Mouse (Mus musculus) limb, embryonic 10.5 days (tissue): ENCODE data around the gene Cbr3. TPM values are rescaled to one million over a fixed set of nuclear protein-coding genes. Genes with fewer than 3 reads are reported as not detected.
"Not testable (repeated sequence)": the region's sequence is repeated elsewhere in the genome, so short reads cannot be mapped to it uniquely, and the experiment has no call there.

Experiments
- DNase-seq: peaks from one replicate; pipeline ENCODE4 v3.0.0-alpha.2; 2017; ENCODE audit warnings: low spot score
- H3K27ac ChIP-seq: fragments of 300-500 bp; sonication (generic); 2 replicates; pipeline ENCODE4 v1.5.1; 2016; ENCODE audit warnings: mild to moderate bottlenecking
- H3K27me3 ChIP-seq: fragments of 300-500 bp; sonication (generic); 2 replicates; pipeline ENCODE4 v1.6.1; 2016; ENCODE audit warnings: low read depth, mild to moderate bottlenecking; ENCODE audit not compliant: poor library complexity, severe bottlenecking
- H3K36me3 ChIP-seq: fragments of 300-500 bp; sonication (generic); 2 replicates; pipeline ENCODE4 v1.6.1; 2016; ENCODE audit warnings: mild to moderate bottlenecking, moderate library complexity
- H3K4me1 ChIP-seq: fragments of 300-500 bp; sonication (generic); 2 replicates; pipeline ENCODE4 v1.6.1; 2016
- H3K4me3 ChIP-seq: fragments of 300-500 bp; sonication (generic); 2 replicates; pipeline ENCODE4 v1.5.1; 2016; ENCODE audit warnings: mild to moderate bottlenecking, moderate library complexity
- H3K9me3 ChIP-seq: fragments of 300-500 bp; sonication (generic); replicated peaks from 2 replicates; pipeline ENCODE4 v1.6.1; 2016; ENCODE audit warnings: mild to moderate bottlenecking
- WGBS: fragments of 180-500 bp; shearing (Covaris S2); methylation state at CpG from one replicate; pipeline ENCODE4 v1.1.7; 2016; 5-methylcytosine and 5-hydroxymethylcytosine counted together
- polyA plus RNA-seq: library from polyadenylated mRNA; unstranded; fragments of >200 nt; fragmentation: Nextera tagmentation; extraction: Ambion mirVana; gene quantifications from 2 replicates; pipeline ENCODE4 v1.2.1, GENCODE M21; 2016

The Cbr3 gene
- polyA plus RNA-seq, 1 experiment from 2014 or later = 0.60 TPM

DNA sequence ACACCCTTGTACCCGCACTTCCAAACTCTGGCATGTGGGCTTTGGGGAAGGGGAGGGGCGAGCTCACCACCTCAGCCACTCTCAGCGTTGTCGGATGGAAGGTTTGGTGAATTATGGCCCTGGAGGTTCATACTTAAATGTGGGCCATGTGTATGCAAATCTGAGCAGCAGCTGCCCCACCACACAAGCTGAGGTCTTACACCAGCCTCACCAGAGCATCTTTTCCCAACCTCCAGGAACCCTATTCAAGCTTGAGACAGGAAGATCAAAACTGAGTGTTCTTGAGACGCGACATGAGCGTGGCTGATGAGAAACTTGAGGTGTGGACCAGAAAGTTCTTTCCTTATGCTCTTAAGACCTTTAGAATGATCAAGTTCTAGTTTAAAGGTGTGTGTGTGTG is 1.4 kb downstream of the Cbr3 start:
- no peak overlapping the region for H3K27ac ChIP-seq
- peaks cover 20% of the 10 kb centered on the region for H3K4me1 ChIP-seq
- H3K36me3 ChIP-seq = no peaks in the 10 kb centered on the region
- H3K27me3 ChIP-seq = peaks cover 62% of the 10 kb centered on the region
- peak; percentile 43 for DNase-seq
- H3K4me3 ChIP-seq = peak overlapping the region; percentile 54; the same call in 1 of the 2 replicates
- H3K9me3 ChIP-seq = no peaks in the 10 kb centered on the region
- WGBS = 33% methylated on average over 7 of the region's 7 CpGs

DNA sequence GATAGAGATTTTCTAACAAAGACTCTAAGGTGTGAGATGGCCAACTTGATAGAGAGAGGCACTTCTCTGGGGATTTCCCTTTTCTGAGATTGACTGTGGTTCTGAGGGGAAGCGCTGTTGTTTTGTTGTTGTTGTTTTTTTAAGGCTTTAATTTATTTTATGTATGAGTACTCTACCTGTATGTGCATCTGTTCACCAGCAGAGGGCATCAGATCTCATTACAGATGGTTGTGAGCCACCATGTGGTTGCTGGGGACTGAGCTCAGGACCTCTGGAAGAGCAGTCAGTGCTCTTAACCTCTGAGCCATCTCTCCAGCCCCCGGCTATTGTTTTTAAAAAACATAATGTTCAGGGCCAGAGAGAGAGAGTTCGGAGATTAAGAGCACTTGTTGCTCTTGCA is 2.8 kb downstream of the Cbr3 start:
- 97% methylated on average over 3 of the region's 3 CpGs for WGBS
- peaks cover 52% of the 10 kb centered on the region for H3K27me3 ChIP-seq
- H3K27ac ChIP-seq = not testable (repeated sequence)

DNA sequence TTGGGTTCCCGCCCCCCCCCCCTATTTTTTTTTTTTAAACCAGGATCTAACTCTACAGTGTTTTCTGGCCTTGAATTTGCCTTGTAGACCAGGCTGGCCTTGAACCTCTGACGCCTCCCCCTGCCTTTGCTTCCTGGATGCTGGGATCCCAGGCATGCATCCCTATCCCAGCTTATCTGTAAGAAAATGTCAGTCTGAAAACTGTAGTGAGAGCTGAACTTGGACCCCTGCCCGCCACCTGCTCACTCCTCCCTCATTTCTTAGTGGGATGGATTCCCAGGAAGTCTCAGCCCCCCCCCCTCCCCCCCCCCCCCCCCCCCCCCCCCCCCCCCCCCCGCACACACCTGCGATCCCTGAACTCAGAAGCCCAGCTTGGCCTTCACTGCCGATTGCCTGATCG is 3.4 kb downstream of the Cbr3 start:
- no peak for DNase-seq
- peaks cover 46% of the 10 kb centered on the region for H3K27me3 ChIP-seq
- H3K4me1 ChIP-seq = peaks cover 24% of the 10 kb centered on the region
- H3K9me3 ChIP-seq = no peaks in the 10 kb centered on the region
- no peaks in the 10 kb centered on the region for H3K36me3 ChIP-seq
- 79% methylated on average over 6 of the region's 7 CpGs for WGBS
- no peak overlapping the region for H3K4me3 ChIP-seq
- no peak overlapping the region for H3K27ac ChIP-seq

More for the DNA sequence above, 2.8 kb downstream of the Cbr3 start:
- H3K4me3 ChIP-seq, DNase-seq, H3K9me3 ChIP-seq, H3K36me3 ChIP-seq: not testable (repeated sequence)
- peaks cover 20% of the 10 kb centered on the region for H3K4me1 ChIP-seq

DNA sequence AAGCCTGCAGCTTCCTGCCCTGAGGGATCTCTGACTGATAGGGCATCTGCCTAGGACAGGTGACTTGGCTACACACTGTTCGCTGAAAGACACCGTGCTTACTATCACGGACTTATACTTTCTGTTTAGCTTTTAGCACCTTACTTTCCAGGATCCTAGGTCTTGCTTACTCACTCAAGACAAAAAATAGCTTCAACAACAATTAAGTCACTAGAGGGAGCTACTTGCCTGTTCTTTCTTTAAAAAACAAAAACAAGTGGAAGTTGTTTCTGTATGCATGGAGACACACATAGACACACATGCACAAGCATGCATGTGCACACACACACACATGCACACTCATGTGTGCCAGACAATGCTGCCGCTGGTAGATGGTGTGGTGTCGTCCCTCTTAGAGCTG is 3.9 kb downstream of the Cbr3 start:
- DNase-seq = no peak
- WGBS = 45% methylated on average over 5 of the region's 5 CpGs

DNA sequence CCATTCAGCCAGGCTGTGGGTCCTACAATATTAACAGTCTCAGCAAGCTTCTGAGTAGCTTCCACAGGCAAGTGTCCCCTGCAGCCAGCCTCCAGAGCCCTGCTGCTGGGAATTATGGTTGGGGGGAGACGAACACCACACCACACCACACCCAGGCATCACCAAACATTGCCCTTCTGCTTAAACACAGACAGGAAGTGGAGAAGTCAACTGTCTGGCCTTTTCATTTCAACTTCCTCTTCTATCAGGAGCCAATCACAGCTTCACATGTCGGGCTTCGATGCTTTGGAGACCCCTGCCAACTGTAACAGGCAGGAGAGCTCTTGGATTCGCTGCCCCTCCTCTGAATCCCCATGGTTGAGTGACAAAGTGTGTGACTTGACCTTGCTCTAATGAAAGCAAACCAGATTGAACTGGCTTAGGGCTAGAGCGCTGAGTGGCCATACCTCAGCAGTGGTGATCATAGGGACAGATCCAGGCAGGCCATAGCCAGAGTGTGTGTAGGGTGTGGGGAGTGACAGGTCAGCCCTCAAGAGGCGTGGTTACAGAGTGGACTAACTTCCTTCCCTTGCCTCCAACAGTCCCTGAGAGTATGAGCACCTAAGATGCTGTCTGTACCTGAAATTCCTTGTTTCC is 8.3 kb downstream of the Cbr3 start:
- no peak overlapping the region for H3K4me3 ChIP-seq
- no peaks in the 10 kb centered on the region for H3K36me3 ChIP-seq
- no peak for DNase-seq
- H3K27ac ChIP-seq = no peak overlapping the region
- H3K9me3 ChIP-seq = no peaks in the 10 kb centered on the region
- H3K27me3 ChIP-seq = no peaks in the 10 kb centered on the region
- H3K4me1 ChIP-seq = peaks cover 5% of the 10 kb centered on the region; the same call in 1 of the 2 replicates
- 80% methylated on average over 6 of the region's 6 CpGs for WGBS

More for the DNA sequence above, 3.9 kb downstream of the Cbr3 start:
- H3K36me3 ChIP-seq = no peaks in the 10 kb centered on the region
- H3K4me1 ChIP-seq = peaks cover 25% of the 10 kb centered on the region
- peaks cover 40% of the 10 kb centered on the region for H3K27me3 ChIP-seq
- no peaks in the 10 kb centered on the region for H3K9me3 ChIP-seq
- no peak overlapping the region for H3K27ac ChIP-seq
- H3K4me3 ChIP-seq = no peak overlapping the region

DNA sequence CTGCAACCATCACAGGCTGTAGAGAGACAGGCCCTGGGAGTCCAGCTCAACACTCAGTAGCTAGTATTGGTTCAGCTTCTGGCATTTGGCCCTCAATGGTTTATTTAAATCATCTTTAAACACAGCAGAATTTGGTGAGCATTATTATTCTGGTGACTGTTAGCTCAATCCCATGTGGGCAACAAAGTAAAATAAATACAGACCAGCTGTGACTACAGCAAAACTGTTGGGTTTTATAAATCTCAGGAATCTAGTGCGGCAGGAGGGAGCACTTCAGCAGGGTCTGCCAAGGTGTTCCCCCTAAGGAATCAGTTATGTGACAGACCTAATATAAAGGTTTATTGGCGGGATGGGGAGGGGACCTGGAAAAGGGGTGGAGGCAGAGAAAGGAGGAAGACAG is 9.7 kb downstream of the Cbr3 start:
- WGBS = 83% methylated on average over 2 of the region's 2 CpGs
- DNase-seq = no peak
- no peaks in the 10 kb centered on the region for H3K9me3 ChIP-seq

DNA sequence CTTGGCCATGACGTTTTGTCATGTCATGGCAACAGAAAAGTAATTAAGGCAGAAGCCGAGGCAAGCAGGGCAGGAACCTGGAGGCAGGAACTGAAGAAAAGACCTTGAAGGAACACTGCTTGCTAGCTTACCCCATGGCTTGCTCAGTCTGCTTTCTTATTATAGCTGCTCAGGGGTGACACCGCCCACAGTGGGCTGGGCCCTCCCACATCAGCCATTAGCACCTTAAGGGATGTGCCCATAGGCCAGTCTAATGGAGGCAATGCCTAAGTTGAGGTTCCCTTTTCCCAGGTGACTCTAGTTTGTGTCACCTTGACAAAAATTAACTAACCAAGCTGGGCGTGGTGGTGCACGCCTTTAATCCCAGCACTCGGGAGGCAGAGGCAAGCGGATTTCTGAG is 24.1 kb downstream of the Cbr3 start:
- no peak overlapping the region for H3K27ac ChIP-seq
- no peak for DNase-seq
- H3K4me3 ChIP-seq = no peak overlapping the region
- H3K4me1 ChIP-seq = peaks cover 2% of the 10 kb centered on the region; the same call in 1 of the 2 replicates
- H3K9me3 ChIP-seq = no peaks in the 10 kb centered on the region; the same call in 1 of the 2 replicates
- 88% methylated on average over 7 of the region's 7 CpGs for WGBS
- H3K36me3 ChIP-seq = no peaks in the 10 kb centered on the region
- H3K27me3 ChIP-seq = peaks cover 21% of the 10 kb centered on the region

More for the DNA sequence above, 9.7 kb downstream of the Cbr3 start:
- H3K27ac ChIP-seq = no peak overlapping the region
- peaks cover 5% of the 10 kb centered on the region; the same call in 1 of the 2 replicates for H3K4me1 ChIP-seq
- no peaks in the 10 kb centered on the region for H3K27me3 ChIP-seq
- H3K36me3 ChIP-seq = no peaks in the 10 kb centered on the region
- H3K4me3 ChIP-seq = no peak overlapping the region

DNA sequence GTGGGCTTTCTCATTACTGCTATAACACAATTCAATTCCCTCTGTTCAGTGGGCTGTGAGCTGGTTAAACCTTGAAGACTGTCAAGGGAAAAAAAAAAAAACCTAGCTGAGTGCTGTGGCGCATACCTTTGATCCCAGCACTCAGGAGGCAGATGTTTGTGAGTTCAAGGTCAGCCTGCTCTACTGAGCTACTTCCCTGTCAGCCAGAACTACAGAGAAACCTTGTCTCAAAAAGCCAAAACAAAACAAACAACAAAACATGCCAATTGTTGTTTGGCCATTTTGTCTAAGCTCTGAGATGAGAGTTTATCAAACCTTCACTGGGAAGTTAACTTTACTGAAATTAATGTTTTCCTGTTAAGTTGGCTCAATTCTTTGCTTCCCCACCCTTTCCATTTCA is 26.2 kb downstream of the Cbr3 start:
- no peak for DNase-seq
- peaks cover 42% of the 10 kb centered on the region for H3K27me3 ChIP-seq
- H3K9me3 ChIP-seq = no peaks in the 10 kb centered on the region; the same call in 1 of the 2 replicates
- H3K27ac ChIP-seq = no peak overlapping the region
- 83% methylated on average over 1 of the region's 1 CpGs for WGBS
- peaks cover 11% of the 10 kb centered on the region; the same call in 1 of the 2 replicates for H3K4me1 ChIP-seq
- H3K4me3 ChIP-seq = no peak overlapping the region
- H3K36me3 ChIP-seq = no peaks in the 10 kb centered on the region

DNA sequence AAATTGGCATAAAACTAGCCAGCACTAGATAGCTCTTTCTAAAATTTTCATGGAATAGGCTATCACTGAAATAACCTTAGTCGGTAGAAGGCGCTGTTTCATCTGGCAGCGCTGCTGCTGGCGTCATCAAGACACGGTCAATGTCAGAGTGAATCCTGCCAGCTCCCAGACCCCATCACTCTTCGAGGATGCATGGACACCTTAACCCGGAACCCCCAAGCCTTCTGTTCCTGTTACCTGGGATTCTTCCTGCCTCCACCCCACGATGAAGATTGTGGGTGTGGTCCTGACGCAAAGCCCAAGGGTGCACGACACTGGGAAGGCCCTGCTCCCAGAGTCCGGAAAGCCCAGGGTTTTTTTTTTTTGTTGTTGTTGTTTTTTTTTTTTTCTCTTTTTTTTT is 27.9 kb downstream of the Cbr3 start:
- Histone ChIP-seq H3K4me3 (peak overlapping the region; percentile 82), H3K36me3 (no peaks in the 10 kb centered on the region), H3K9me3 (no peaks in the 10 kb centered on the region; the same call in 1 of the 2 replicates), H3K27ac (no peak overlapping the region), H3K4me1 (peaks cover 16% of the 10 kb centered on the region; the same call in 1 of the 2 replicates), H3K27me3 (peaks cover 48% of the 10 kb centered on the region)
- peak; percentile 60 for DNase-seq
- WGBS = under 1% methylated on average over 11 of the region's 11 CpGs

DNA sequence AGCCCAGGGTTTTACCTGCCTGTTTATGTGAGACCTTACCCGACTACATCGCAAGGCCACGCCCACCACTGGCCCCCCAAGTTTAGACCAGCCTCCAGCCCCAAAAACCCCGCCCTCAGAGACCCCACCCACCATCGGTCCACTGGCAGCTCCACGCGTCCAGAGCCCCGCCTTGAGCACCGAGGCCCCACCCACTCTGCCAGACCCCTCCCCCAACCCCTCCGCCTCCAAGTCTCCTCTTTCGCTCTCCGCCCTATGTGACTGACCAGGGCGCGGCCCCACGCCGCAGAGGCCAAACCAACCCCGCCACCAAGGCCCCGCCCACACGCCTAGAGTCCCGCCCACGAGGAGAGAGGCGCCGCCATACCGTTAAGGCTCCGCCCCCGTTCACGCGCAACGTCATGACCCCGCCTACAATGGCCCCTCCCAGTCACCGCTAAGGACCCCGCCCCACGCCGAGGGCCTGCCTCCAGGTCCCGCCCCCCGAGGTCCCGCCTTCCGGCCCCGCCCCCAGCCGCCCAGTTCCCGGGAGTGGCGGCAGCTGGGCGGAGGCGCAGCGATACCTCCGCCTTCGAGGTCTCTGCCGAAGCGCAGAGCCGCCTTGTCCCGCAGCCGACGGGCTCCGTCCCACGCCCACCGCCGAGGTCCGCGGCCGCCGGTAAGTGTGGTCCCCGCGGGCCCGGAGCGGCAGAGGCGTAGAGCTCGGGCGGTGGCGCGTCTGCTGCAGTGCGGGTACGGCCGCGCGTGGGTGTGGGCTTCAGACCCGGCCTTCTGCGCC is 28.6 kb downstream of the Cbr3 start, which contains the start of gene Dop1b:
Dop1b (plus strand) TSS at position 494 of the 778 bp plus-strand sequence.
- H3K4me1 ChIP-seq = peaks cover 16% of the 10 kb centered on the region; the same call in 1 of the 2 replicates
- H3K27ac ChIP-seq = peak within 1 kb of the TSS; percentile 85
- peak; percentile 100 for DNase-seq
- no peaks in the 10 kb centered on the region for H3K36me3 ChIP-seq
- 1% methylated on average over 68 of the region's 77 CpGs for WGBS
- H3K9me3 ChIP-seq = no peaks in the 10 kb centered on the region; the same call in 1 of the 2 replicates
- peak within 1 kb of the TSS; percentile 82 for H3K4me3 ChIP-seq
- H3K27me3 ChIP-seq = peaks cover 44% of the 10 kb centered on the region

DNA sequence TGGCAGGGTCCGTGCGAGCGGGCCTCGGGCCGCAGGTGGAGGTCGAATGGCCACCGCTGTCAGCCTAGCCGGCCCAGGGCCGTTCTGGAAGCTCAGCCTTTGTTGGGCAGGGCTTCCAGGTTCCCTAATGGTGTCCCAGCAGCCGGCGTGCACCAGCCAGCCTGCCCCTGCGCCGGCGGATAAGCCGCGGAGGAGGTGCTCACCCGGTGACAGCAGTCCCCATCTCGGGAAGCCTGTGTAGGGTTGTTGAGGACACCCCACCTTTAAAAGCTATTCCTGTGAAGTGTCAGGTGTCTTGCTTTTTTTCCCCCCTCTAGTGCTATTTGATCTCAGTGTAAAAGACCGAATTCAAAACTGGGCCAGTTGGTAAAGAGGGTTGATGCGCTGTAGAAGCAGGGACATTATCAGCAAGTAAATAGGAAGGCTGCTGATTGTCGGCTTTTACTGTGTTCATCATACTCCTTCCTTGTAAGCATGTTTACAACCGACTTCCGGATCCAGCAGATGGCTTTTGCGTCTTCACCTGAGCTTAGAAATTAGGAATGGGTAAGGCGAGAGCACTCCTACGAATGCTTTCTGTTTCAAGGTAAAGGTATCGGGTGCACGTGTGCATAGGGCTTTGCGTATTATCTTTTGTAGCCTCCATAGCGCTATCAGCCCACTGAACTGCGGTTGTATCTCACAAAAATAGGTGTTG is 29.3 kb downstream of the Cbr3 start:
- Histone ChIP-seq H3K27ac (peak overlapping the region; percentile 85), H3K9me3 (no peaks in the 10 kb centered on the region), H3K4me1 (peaks cover 22% of the 10 kb centered on the region), H3K27me3 (peaks cover 37% of the 10 kb centered on the region), H3K36me3 (no peaks in the 10 kb centered on the region), H3K4me3 (peak overlapping the region; percentile 82)
- no peak for DNase-seq
- WGBS = 14% methylated on average over 31 of the region's 31 CpGs

DNA sequence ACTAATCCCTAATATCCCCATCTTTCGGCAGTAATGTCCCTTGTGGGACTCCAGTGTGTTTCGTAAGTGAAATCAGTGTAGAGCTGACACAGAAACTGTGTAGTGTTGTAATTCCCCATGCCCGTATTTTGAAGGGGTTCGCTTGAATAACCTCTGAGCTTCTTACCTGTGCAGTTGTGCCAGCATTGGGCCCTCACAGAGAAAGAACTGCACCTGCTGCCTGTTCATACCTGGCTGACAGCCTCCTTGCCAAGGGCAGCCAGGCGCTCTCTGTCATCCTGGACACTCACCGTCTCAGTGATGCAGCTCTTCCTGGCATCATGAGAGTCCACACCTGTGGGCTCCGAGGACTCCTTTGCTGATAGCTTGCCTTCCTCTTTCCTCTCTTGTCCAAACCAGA is 30.0 kb downstream of the Cbr3 start:
- WGBS = 80% methylated on average over 7 of the region's 7 CpGs
- Histone ChIP-seq H3K9me3 (no peaks in the 10 kb centered on the region), H3K27ac (no peak overlapping the region), H3K4me1 (peaks cover 24% of the 10 kb centered on the region), H3K4me3 (peak overlapping the region; percentile 82; the same call in 1 of the 2 replicates), H3K27me3 (peaks cover 33% of the 10 kb centered on the region), H3K36me3 (no peaks in the 10 kb centered on the region)
- DNase-seq = no peak
